Mouse (Mus musculus) bone marrow, adult 2 months (tissue): ENCODE measurements around the gene Clcn7. TPM values are rescaled to one million over a fixed set of nuclear protein-coding genes. Genes with fewer than 3 reads are reported as not detected.
A peak's percentile ranks its signal among the peaks of the same experiment; 100 is the strongest.

Experiments used
- H3K27ac ChIP-seq: fragments of 200-500 bp; 2 replicates; pipeline ENCODE4 v1.5.1; 2012; ENCODE audit warnings: low read depth, mild to moderate bottlenecking, control low read depth, inconsistent platforms, low read length; ENCODE audit not compliant: control insufficient read depth, poor library complexity, insufficient read depth
- H3K4me1 ChIP-seq: fragments of 200-500 bp; 2 replicates; pipeline ENCODE4 v1.6.1; 2011; ENCODE audit warnings: low read length; ENCODE audit not compliant: control insufficient read depth, insufficient read depth
- H3K4me3 ChIP-seq: fragments of 200-500 bp; replicated peaks from 2 replicates; pipeline ENCODE3; 2011; ENCODE audit warnings: mild to moderate bottlenecking, low read depth, low read length, control low read depth; ENCODE audit not compliant: control insufficient read depth
- CTCF ChIP-seq: fragments of 200-500 bp; IDR thresholded peaks from 2 replicates; pipeline ENCODE4 v1.5.1; 2011; ENCODE audit warnings: low read length, control low read depth; ENCODE audit not compliant: control insufficient read depth, insufficient read depth
- POLR2A ChIP-seq: fragments of 200-500 bp; IDR thresholded peaks from 2 replicates; pipeline ENCODE4 v1.6.1; 2011; ENCODE audit warnings: low read depth, mild to moderate bottlenecking, control low read depth, low read length, borderline replicate concordance; ENCODE audit not compliant: control insufficient read depth
- WGBS: fragments of 180-500 bp; shearing (Covaris S2); methylation state at CpG from one replicate; pipeline ENCODE4 v1.1.7; 2018; 5-methylcytosine and 5-hydroxymethylcytosine counted together
- polyA plus RNA-seq: library from polyadenylated mRNA; stranded (reverse); fragments of >200 nt; gene quantifications from 2 replicates; pipeline ENCODE4 v1.2.4, GENCODE M21; 2011; ENCODE audit warnings: low replicate concordance; ENCODE audit not compliant: missing spikeins, insufficient read depth, insufficient read length

Clcn7 gene
- polyA plus RNA-seq, 1 experiment, result 21.9 TPM

- H3K4me1 ChIP-seq, result peaks cover 3% of the 10 kb centered on the region
- H3K4me3 ChIP-seq, result no peak overlapping the region
- H3K27ac ChIP-seq, result no peak overlapping the region
- TF ChIP-seq CTCF, result peak; percentile 26; the same call in 1 of the 2 replicates
- TF ChIP-seq POLR2A, result no peak
These were observed 50.0 kb downstream of the Clcn7 start for GRCm38 (mm10) chr17:25183232-25183631.

DNA sequence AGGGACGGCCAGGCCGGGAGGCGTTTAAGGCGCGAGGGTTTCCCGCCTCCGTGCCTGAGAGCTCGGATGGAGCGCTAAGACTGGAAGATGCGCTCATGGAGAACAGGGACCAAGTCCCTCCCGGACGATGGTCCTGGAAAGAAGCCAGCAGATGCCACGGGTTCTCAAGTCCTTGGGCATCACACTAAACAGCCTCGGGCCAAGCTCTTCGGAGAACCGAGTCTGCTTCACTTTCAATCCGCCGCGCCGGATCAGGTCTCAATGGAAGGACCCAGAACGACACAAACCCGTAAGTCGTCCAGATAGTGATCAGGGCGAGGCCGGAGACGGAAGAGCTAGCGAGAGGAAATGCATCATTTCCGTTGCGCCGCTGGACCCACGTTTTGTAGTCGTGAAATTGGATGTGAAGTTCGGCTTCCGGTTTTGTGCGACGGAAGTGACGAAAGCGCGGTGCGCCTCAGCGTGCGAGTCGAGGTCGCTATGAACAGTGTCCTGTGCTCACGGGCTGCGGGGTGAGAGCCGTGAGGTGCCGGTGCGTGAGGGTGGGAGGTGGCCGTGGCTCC lies 51.0 kb downstream of the Clcn7 start, which contains the start of gene BC003965:
TSS of gene BC003965 (plus strand) at position 426 of the 563 bp plus-strand sequence.
- Histone ChIP-seq H3K4me1 (peaks cover 3% of the 10 kb centered on the region), H3K4me3 (peak within 1 kb of the TSS; percentile 75), H3K27ac (peak within 1 kb of the TSS; percentile 88)
- under 1% methylated on average over 50 of the region's 50 CpGs for WGBS
- TF ChIP-seq CTCF (no peak), POLR2A (peak; percentile 79; the same call in 1 of the 2 replicates)

- Histone ChIP-seq H3K4me1 (peaks cover 3% of the 10 kb centered on the region), H3K4me3 (peak overlapping the region; percentile 75), H3K27ac (no peak overlapping the region)
- TF ChIP-seq CTCF (no peak), POLR2A (no peak)
- 7% methylated on average over 17 of the region's 17 CpGs for WGBS
These were observed 51.8 kb downstream of the Clcn7 start for GRCm38 (mm10) chr17:25184961-25185360.

DNA sequence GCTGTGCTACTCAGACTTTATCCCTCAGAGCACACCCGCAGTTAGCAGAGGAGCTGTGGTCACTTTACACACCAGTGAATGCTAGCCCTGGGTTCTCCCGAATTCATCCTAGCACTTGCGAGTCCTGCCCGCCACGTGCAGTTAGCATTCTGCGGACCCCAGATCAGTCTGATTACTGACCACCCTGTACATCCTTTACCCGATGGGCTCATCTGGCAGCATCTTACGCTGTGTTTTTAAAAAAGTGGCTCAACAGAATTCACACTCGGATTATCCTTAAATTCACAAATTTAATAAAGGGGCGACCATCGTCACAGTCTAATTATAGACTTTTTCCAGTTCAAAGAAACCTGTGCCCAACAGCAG lies 54.6 kb downstream of the Clcn7 start:
- Histone ChIP-seq H3K27ac (no peak overlapping the region), H3K4me1 (peaks cover 3% of the 10 kb centered on the region), H3K4me3 (peak overlapping the region; percentile 80)
- 20% methylated on average over 11 of the region's 11 CpGs for WGBS
- TF ChIP-seq POLR2A (no peak), CTCF (no peak)

- Histone ChIP-seq H3K27ac (peak within 1 kb of the TSS; percentile 73; the same call in 1 of the 2 replicates), H3K4me1 (peaks cover 3% of the 10 kb centered on the region), H3K4me3 (peak within 1 kb of the TSS; percentile 80)
- WGBS, result under 1% methylated on average over 104 of the region's 104 CpGs
- peak; percentile 20; the same call in 1 of the 2 replicates for TF ChIP-seq POLR2A
- TF ChIP-seq CTCF, result no peak
These were observed 55.2 kb downstream of the Clcn7 start, which contains the start of gene Unkl for GRCm38 (mm10) chr17:25188150-25189031. TSS of gene Unkl (plus strand) at chr17:25188397.

DNA sequence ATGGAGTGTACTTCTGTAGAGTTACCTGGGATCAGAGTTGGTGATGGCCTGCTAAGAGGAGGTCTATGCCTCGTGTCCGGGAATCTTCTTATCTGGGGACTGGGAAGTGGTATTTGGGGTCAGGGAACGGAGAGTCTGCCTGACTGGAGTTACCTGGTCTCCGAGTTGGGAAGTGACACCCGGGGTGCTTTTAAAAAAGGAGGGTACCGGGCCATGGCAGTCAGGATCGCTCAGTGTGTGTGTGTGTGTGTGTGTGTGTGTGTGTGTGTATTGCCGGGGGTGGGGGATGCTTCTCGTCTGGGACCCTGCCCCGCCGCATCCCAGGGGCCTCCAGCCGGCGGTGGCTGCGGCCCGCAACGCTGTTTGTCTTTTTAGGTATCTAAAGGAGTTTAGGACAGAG lies 55.9 kb downstream of the Clcn7 start:
- WGBS, result 6% methylated on average over 13 of the region's 16 CpGs
- Histone ChIP-seq H3K27ac (no peak overlapping the region), H3K4me3 (peak overlapping the region; percentile 80), H3K4me1 (peaks cover 3% of the 10 kb centered on the region)
- TF ChIP-seq CTCF (no peak), POLR2A (no peak)

GRCm38 (mm10) chr17:25202401-25202800 lies 69.2 kb downstream of the Clcn7 start:
- Histone ChIP-seq H3K27ac (no peak overlapping the region), H3K4me3 (no peak overlapping the region), H3K4me1 (no peaks in the 10 kb centered on the region)
- 82% methylated on average over 4 of the region's 4 CpGs for WGBS
- TF ChIP-seq CTCF (no peak), POLR2A (no peak)

GRCm38 (mm10) chr17:25210006-25210405 lies 76.8 kb downstream of the Clcn7 start:
- H3K4me3 ChIP-seq, result no peak overlapping the region
- TF ChIP-seq CTCF (no peak), POLR2A (no peak)
- H3K4me1 ChIP-seq, result no peaks in the 10 kb centered on the region
- WGBS, result 83% methylated on average over 4 of the region's 4 CpGs
- no peak overlapping the region for H3K27ac ChIP-seq
